Mouse (Mus musculus): ENCODE measurements at regions not wholly inside any gene's neighbourhood (a gene's known extent, or its start where the extent isn't known, plus 50 kb on each side); places are given as distances from the start of the nearest gene placed in this dataset.

GRCm38 (mm10) chr7:128860709-128861108 is 116.0 kb downstream of the Sec23ip start:
- no peak for TF ChIP-seq CTCF (IDR thresholded peaks at IDR 0.05; ENCODE audit: insufficient read depth, low read depth, low read length)
- no peak for TF ChIP-seq POLR2A (IDR thresholded peaks at IDR 0.05; ENCODE audit: insufficient read depth, low read depth, low read length)
